Mouse (Mus musculus) inflammation-experienced regulatory T-cells, adult 6 months (primary cell): ENCODE results near the gene Scaf4. TPM values are rescaled to one million over a fixed set of nuclear protein-coding genes. Genes with fewer than 3 reads are reported as not detected.

ENCODE experiments used
- ATAC-seq: one replicate; pipeline ENCODE4 v1.8.0; 2017
- polyA plus RNA-seq, 3 experiments: library from polyadenylated mRNA; unstranded; fragments of 100-300 nt; shearing (Covaris generic); gene quantifications; one replicate each; pipeline ENCODE4 v1.2.1; 2017

Scaf4 gene
- polyA plus RNA-seq, 3 experiments from 2014 or later = 7.7 to 13.8 (median 9.6) TPM

DNA sequence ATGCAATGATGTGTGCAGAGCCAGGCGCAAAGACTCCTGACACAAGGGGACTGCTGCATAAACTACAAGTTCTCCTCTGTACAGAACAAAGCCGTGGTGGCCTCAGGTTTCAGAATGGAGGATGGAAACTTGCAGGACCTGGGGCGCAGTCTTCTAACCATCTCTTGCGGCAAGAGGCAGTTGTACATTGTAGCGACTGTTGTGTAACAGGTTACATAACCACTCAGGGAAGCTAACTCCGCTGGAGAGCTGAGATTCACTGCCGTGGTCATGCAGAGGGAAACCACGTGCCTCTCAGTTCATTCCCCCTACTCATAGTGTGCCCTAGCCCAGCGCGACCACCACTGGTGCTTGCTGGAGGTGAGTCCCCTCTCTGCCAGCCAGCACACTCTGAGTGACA, 85.1 kb downstream of the Scaf4 start:
- ATAC-seq = no peak

DNA sequence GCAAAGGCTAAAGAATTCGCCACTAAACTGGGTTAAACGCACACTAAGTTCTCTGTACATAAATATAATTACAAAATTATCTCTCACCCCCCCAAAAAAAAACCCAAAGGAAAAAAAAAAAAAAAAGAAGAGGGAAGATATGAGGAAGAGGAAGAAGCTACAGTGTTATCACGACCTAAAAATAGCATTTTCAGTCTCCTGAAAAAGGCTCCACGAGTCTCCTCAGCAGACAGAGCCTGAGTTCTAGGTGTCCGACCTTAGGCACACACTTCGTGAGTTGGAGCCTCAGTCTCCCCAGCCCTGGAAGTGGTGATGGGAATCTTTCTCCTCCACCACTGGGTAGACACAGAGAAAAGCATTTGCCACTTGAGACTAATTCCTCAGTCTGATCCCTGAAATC, 85.7 kb downstream of the Scaf4 start:
- no peak for ATAC-seq

DNA sequence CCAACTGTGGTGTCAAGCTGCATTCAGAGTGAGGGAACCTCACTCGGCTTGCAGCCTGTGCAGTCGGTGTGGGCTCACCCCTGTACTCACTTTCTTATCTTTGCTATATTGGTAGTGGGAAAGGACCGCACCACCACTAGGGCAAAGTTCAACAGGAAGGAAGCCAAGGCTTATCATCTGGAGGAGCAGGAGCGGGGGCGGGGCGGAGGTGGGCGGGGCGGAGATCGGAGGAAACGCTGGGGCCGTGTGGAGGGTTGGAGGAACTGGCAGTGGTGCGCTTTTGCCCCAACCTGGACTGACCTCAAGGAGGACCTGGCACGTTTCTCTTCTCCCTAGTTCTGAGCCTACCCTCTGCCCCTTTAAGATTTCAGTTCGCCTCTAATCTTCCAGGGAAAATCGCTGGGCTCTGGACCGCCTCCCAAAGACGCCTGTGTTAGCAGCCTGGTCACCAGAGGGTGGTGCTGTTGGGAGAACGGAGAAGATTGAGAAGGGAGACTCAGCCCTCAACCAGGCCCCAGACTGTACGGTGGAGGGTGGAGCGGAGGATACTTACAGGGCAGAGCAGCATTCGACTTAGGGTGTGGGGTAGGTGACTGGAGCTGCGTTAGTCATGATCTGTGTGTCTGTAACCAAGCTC, 86.8 kb downstream of the Scaf4 start:
- ATAC-seq = peak; percentile 92

DNA sequence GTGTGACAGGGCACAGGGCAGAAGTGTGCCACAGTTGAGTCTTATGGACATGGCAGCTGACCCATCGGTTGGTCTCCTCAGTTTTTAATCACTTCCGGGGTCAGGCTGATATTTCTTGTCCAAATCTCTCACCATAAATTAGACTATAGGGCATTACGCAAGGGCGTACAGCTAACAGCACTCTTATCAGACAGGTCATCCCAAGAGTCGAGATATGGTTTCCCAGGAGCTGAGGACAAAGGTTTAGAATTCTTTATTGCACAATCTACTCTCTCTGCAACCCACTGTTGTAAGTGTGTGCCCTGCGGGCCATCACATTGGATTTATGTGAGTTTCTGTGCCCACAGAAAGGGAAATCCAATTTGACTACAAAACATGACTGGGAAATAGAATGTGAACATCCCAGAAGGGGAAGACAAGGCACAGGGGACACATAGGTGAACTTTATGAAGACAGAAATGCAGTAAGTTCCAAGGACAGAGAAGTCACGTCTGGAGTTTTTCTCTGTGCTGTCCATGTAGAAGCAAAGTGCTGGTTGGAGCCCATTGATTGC, 87.5 kb downstream of the Scaf4 start:
- ATAC-seq = no peak

DNA sequence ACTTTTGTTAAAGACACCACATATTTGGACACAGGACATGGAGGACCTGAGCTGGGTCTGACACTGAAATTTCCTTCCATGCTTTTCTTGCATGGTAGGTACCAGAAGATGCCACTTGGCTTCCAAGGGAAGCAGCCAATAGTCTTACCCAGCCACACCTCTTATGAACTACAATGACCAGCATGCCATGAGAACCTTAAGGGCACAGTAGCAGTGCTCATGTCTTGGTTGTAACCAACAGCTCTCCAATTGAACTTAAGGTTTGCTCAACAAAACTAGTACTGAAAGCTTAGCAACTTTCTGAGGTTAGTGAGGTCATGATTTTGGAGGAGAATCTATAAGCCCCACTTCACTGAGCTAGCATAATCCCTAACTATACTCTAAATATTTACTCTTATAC, 90.6 kb downstream of the Scaf4 start:
- no peak for ATAC-seq

DNA sequence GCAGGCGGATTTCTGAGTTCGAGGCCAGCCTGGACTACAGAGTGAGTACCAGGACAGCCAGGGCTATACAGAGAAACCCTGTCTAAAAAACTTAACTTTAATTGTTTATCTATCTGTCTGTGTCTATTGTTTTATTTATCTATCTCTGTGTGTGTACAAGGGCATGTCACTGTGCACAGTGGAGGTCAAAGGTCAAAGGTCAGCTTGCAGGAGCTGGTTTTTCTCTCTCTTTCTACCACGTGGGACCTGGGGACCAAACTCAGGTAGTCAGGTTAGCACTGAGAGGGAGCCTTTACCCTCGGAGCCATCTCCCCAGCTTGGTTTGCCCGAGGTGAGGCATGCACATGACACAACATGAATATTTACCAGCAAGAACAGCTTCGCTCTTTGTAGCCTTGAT, 93.0 kb downstream of the Scaf4 start:
- no peak for ATAC-seq

DNA sequence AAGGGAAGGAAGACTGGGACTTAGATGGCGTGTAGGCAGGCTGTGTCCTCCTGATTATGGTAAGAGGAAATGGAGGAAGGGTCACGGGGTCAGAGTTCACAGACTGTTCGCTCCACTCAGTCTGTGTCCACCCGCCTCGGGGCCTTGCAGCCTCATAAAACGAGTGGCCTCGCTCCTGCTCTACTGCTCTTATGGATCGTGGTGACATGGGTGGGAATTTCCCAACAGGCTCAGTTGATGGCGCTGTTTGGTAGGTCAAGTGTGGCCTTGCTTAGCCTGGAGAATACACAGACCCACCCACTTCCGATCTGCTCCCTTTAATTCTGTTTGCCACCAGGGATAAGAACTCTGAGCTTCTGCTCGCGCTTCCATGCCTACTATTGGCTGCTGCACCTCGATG, 96.8 kb downstream of the Scaf4 start:
- no peak for ATAC-seq

DNA sequence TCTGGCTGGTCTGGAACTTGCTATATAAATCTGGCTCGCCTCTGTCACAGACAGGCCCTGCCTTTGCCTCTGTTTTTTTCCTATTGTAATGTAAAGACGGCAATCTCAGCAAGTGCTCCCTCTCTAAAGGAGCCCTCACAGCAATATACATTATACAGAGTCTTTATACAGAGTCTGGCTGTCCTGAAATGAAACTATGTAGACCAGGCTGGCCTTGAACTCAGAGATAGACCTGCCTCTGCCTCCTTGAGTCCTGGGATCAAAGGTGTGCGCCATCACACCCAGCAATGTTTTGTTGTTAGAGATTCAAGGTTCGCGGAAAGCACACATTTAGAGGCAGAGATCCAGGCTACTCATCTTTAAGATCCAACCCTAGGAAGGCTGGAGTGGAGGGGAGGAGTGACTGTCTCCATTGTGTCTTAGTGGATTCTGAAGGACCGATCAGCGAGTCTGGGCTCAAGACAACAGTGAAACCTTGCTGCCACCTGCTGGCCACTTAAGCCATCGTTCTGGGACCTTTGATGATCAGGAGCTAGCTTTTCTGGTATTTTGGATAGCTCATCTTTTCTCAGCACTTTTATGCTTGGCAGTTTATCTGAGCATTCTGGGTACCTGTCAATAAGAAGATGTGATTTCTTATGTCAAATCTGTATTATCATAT, 98.2 kb downstream of the Scaf4 start:
- ATAC-seq = peak; percentile 92

DNA sequence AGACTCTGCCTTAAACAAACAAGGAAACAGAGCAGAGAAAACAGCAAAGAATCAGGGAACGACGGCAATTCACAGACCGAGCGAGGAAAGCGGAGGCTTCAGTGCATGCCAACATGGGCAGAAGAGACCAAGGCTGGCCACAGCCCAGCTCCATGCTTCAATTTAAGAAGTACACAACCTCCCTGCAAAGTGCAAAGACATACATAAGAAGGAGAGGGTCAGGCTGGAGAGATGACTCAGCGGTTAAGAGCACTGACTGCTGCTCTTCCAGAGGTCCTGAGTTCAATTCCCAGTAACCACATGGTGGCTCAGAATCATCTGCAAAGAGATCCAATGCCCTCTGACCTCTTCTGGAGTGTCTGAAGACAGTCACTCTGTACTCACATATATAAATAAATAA, 100.2 kb downstream of the Scaf4 start:
- no peak for ATAC-seq

DNA sequence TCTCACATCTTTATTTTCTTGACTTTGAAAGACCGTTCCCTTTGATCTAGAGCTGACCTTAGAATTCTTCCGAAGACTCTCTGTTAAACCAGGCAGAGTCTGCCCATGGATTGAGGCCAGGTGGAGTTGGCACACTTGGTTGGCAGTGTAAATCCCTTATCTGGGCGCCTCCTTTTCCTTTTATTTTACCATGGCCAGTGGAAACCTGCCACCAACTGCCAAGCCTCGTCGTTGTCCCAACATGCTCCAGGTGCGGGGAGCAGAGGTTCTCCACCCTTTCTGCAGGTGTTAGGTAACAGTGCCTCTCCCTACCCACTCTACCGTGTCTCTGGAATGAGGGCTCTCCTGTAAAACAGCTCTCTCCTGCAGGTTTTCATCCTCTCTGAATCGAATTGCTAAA, 102.6 kb downstream of the Scaf4 start:
- ATAC-seq = no peak

DNA sequence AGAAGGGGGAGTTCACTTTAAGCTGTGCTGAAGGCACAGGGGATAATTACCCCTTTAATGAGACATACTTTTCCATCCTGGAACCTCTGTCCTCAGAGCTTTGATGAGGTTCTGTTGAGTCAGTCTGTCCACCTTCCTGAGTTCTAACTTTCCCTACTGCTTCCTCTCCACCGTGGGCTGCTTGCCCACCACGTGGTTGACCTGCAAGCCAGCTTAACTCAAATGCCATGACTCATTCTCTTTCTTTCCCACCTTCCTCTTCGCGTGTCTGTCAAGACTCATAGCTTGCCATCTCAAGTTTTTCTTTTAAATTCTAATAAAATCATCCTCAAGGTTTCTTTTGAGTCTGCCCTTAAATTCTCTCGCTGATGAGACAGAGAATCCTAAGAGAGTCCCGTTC, 103.3 kb downstream of the Scaf4 start:
- ATAC-seq = no peak

DNA sequence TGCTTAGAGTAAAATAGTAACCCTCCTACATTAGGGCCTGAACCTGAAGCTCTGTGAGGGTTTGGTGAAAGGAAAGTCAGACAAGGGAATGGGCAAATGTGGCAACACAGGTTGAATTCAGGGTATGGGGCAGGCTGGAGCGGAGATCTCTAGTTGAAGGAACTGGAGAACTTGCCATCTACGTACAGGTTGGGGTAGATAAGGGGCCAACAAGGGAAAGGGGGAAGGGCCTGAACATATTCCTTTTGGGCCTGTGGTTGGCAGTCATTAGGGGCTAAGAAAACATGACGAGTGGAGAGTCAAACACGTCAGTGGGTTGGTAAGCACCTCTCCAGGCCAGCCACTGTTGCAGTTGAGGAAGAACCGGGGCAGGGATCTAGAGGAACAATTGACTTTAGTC, 104.4 kb downstream of the Scaf4 start:
- ATAC-seq = no peak

DNA sequence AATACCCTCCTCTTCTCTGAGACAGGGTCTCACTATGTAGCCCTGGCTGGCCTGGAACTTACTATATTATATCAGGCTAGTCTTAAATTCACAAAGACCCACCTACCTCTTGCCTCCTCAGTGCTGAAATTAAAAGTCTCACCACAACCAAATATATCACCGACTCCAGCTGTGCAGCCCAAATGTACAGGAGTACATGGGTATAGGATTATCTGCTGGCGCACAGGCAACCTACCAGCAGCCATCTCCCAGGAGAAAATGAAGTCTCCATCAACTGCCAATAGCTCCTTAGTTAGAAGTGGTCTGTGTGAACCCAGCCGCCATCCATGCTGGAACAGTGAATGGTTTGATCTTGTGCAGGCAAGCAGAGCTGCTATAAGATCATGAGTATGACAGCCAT, 105.9 kb downstream of the Scaf4 start:
- ATAC-seq = no peak

DNA sequence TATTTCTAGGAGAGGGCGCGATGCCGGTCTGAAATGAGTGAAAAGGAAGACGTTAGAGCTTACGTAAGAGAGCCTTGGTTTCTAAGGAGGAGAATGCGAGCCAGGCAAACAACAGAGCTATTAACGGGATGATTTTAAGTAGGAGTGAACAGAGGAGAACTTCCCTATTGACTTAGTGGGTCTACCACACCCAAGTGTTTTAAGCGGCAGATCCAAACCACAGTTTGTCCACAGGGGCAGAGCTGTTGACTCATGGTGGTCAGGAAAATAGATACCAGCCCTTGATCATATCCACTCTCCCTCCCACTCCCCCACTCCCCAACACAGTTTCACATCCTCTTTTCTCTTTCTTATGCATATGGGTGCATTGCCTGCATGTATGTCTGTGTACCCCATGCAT, 106.9 kb downstream of the Scaf4 start:
- no peak for ATAC-seq

DNA sequence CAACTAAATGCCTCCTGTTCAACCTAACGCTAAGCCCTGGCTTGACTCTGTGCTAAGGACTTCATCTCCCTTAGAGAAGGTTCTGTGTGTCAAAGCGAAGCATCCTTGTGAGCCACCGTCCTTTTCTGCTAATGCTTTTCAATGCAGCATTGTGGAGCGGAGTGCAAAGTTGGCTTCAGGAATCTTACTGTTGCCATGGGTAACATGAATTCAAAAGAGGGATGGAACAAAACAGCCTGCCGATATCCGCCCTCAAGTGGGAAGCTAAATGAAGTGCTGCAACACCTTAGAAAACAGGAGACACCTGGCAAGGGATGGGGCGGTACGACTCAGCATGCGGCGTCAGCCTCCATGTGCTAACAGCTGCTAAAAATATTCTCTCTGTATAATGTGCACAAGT, 107.8 kb downstream of the Scaf4 start:
- ATAC-seq = no peak

Other genes starting within 250 kb of the Scaf4 start
- gene Tiam1, start 140.7 kb downstream of the Scaf4 start, polyA plus RNA-seq = 10 to 100 TPM; 31.4 to 71.7 (median 56.0) TPM
- gene Sod1, start 63.7 kb downstream of the Scaf4 start, polyA plus RNA-seq = 1,000 to 10,000 TPM; 1,261 to 1,407 (median 1,324) TPM
- gene Hunk, start 101.5 kb upstream of the Scaf4 start, polyA plus RNA-seq = under 1 TPM in 1 of 3 experiments, not detected in 2; 0.43 TPM